Mouse (Mus musculus): ENCODE results near the gene Dgcr2.

DNA sequence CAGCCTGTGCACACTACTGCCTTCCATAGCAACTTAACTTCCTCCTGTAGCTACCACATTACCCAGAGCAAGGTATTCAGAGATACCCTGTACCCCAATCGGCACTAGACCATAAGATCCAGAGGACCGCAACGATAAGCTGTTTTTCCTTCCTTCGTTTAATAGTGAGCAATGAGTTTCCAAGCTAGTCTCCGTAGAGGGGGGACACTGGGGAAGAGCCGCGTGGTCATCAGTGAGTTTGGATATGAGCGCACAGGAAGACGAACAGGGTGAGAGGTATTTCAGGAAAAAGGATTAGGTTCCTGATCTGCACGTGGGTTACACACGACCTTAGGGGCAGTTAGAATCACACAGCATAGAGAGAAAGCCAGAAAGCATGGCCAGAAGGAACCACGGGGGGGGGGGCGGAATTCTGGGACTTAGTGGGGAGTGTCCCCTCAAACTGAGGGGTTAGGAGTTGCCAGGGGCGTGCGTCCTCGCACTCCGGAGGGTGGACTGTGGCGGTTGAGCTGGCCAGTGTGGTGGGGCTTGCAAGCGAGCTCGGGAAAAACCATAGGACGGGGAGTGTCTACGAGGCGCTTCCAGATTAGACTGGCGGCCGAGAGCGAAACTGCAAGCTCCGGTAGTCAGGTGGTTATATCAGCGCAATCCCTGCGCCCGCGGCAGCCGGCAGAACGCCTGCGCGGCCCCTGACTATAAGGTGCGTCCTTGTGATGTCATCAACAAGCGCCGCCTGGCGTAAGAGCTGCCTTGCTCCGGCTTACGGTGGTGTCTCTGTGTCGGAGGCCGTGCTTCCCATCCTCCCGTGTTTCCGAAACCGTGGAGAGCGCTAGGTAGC lies 23.2 kb upstream of the Dgcr2 start:
- TF ChIP-seq POLR2A (IDR thresholded peaks at IDR 0.05; ENCODE audit: borderline replicate concordance, extremely low read depth, insufficient read depth, insufficient read length, poor library complexity, severe bottlenecking): peak; percentile 72; the same call in 1 of the 2 replicates
- peak; percentile 68 for TF ChIP-seq CTCF (IDR thresholded peaks at IDR 0.05; ENCODE audit: borderline replicate concordance, extremely low read depth, insufficient read depth, insufficient read length)
